Mouse (Mus musculus) cerebellum, postnatal 4 days (tissue): ENCODE measurements around the gene Barx2.
A peak's percentile ranks its signal among the peaks of the same experiment; 100 is the strongest.
"Not testable (repeated sequence)": the region's sequence is repeated elsewhere in the genome, so short reads cannot be mapped to it uniquely, and the experiment has no call there.

Source experiments
- DNase-seq, 2 experiments: peaks; one replicate each; pipeline ENCODE4 v3.0.0; 2022; ENCODE audit warnings: low spot score in 2 of 2, mixed read lengths in 1 of 2

Barx2 gene

DNA sequence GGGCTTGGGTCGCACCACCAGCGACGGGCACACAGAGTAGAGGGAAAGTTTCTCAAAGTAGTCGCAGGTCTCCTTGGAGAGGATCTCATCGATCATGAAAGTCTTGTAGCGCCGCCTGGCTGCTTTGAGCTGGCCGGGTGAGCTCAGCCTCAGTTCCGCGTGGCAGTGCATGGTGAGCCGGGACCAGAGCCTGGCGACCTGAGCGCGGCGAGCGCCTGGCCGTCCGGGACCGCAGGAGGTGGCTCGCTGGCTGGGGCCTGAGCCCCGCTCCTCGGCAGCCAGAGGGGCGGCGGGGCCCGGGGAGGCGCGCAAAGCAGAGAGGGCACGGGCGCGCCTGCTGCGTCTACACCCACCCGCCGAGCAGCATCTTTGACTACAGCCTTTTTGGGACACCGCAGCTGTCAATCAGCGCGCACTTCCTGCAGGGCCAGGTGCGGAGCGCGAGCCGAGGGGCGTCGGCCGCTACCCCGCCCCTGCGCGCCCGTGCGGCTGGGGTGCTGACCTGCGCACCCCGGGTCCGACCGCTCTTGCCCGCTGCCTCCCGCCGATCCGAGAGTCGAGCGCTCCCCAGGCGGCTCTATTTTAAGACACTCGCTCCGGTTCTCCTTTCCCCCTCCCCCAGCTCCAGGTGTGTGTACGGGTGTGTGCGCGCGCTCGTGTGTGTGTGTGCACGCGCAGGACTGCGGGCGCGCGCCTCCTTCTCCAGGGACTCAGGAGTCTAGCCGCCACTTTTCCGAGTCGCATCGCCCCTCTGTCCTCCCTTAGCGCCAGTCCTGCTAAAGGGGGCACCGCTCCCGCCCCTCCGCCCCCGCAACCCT, at the start of gene Barx2:
Gene Barx2, minus strand, starts transcription at position 542 of the 818 bp plus-strand sequence.
- DNase-seq, result peak; percentile 37 to 57

DNA sequence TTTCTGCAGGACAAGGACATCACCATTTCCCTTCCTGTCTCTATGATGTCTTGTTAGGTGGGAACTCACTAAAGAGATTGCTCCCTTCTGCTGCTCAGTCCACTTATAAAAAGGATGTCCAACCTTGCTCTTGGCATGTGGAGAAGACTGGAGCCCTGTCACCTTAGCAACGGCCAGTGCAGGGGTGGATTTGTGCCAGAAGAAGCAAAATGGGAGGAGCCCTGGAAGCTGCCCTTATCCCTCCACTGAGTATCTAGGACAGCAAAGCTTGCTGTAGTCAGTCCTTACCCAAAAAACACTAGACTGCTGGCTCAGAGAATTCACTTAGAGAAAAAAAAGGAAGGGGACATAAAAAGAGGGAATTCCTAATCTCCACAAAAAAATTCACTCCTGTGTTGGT, 49.0 kb upstream of the Barx2 start:
- DNase-seq, result peak in 1 of 2 experiments; percentile 39

GRCm38 (mm10) chr9:31960488-31960887, 47.2 kb upstream of the Barx2 start:
- no peak for DNase-seq

DNA sequence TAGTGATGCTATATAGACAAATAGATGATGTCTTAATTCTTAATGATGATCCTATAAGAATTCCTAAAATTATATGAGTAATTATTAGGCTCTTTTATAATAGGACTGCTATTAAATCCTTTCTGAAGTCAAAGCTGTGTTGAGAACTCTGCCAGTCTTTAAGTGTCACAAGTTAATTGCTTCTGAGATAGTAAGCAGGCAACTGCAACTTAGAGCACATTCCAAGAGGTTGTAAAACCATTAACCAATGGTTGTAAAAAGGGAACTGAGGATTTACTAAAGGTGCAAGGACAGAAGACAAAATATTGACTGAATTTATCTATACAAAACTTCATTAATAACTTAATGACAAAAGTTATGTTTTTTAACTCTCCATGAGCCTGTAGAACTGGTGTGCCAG, 44.9 kb upstream of the Barx2 start:
- no peak for DNase-seq

DNA sequence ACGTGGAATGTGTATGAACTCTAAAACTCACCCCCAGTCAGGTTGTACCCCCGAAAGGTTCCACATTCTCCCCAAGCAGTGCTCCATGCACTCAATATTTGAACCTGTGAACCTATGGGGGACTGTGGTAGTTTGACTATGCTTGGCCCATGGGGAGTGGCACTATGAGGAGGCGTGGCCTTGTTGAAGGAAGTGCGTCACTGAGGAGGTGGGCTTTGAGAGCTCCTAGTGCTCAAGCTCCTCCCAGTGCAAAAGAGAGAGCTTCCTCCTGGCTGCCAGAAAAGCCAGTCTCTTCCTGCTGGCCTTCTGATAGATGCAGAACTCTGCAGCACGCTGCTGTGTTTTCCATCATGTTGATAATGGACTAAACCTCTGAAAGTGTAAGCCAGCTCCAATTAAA, 37.2 kb upstream of the Barx2 start:
- DNase-seq, result no peak

DNA sequence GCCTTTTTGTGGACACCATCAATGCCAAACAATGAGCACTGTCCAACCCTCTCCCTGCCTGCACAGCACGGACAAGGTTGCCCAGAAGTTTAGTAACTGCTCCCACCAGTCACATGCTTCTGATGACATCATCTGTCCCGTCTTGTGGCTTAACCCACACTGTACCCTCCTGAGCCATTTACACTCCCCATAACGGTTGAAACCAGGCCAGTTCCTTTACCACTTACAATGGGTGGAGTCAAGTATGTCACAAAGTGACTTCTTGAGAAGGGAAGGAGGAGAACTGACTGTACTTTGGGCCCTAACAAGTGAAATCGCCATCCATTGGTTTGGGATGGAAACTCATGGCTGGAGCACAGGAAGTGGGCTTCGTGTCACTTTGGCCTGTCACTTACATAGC, 35.8 kb upstream of the Barx2 start:
- no peak for DNase-seq

- peak in 1 of 2 experiments; percentile 25 for DNase-seq
Observed at GRCm38 (mm10) chr9:31947051-31947450, 33.8 kb upstream of the Barx2 start.

- DNase-seq, result no peak
Observed at GRCm38 (mm10) chr9:31942334-31942733, 29.1 kb upstream of the Barx2 start.

GRCm38 (mm10) chr9:31936486-31936885, 23.2 kb upstream of the Barx2 start:
- not testable (repeated sequence) for DNase-seq

GRCm38 (mm10) chr9:31931691-31932090, 18.4 kb upstream of the Barx2 start:
- no peak for DNase-seq

GRCm38 (mm10) chr9:31931255-31931654, 18.0 kb upstream of the Barx2 start:
- DNase-seq, result no peak

DNA sequence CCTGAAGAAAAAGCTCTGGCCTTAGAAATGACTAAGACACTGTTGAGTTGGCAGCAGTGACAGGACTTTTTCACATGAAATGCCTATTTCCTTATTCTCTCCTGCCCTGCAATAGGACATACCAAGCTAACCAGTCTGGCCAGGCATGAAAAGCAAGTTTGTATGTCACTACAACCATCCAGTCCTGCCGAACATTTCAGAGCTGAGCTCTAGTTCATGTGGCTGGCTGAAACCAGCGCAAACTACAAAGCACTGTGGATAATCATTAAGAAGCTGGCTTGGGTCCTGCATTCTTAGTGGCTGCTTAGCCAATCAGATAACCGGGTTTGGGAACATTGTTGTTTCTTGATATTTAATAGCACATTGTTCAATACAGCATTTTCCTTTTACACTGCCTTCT, 13.5 kb upstream of the Barx2 start:
- DNase-seq, result no peak

- DNase-seq, result peak; percentile 85 to 91
Observed at GRCm38 (mm10) chr9:31925830-31926624, 12.8 kb upstream of the Barx2 start.

DNA sequence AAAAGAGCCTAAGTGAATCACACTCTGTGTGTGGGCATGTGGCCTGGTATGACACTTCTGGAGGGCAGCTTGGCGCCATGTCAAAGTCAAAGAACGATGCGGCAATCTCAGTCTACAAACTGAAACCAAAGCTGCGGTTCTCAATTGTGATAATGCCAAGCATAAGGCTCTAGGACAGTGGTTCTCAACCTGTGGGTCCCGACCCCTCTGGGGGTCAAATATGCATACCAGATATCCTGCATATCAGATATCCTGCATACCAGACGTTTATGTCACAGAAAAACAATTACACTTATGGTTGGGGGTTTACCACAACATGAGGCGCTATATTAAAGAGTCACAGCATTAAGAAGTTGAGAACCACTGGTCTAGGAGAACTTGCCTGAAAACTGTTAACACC, 10.3 kb upstream of the Barx2 start:
- DNase-seq, result no peak

GRCm38 (mm10) chr9:31919802-31920201, 6.5 kb upstream of the Barx2 start:
- DNase-seq, result no peak

GRCm38 (mm10) chr9:31916421-31916820, 3.2 kb upstream of the Barx2 start:
- DNase-seq, result no peak

GRCm38 (mm10) chr9:31914871-31915270, 1.6 kb upstream of the Barx2 start:
- no peak for DNase-seq

- DNase-seq, result no peak
Observed at GRCm38 (mm10) chr9:31913739-31914591, 703 bp upstream of the Barx2 start.

DNA sequence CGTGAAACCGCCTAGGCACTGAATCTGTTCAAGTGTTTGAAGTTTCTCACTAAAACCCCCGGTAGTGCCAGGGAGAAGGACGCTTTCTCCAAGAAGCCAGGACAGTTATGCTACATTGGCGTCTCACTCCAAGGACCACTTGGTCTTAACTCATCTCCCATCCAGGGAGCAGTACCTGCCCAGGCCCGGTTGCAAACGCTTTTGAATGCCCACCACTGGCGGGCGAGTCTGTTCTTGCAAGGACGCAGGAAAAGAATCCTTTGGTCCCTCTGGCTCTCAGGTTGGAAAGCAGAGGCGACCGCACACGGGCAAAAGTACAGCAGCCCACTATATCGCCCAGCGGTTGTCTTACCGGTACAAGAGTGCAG, 725 bp downstream of the Barx2 start:
- DNase-seq, result no peak

DNA sequence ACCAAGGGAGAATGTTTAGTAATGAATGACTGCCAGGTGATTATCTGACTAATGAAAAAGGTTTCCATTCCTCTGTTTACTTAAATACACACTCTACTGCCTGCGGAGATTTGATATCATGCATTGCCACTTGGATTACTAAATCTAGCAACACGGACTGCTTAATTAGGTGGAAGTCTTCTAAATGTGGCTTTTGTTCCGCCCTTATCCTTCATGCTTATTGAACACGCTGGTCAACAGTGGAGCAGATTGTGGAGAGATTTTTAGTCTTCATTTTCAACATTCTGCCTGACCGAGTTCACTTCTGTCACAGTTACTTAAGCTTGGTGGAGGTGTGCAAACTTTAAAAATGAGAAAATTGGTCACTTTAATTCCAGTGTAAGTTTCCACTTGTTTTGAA, 3.0 kb downstream of the Barx2 start:
- no peak for DNase-seq

DNA sequence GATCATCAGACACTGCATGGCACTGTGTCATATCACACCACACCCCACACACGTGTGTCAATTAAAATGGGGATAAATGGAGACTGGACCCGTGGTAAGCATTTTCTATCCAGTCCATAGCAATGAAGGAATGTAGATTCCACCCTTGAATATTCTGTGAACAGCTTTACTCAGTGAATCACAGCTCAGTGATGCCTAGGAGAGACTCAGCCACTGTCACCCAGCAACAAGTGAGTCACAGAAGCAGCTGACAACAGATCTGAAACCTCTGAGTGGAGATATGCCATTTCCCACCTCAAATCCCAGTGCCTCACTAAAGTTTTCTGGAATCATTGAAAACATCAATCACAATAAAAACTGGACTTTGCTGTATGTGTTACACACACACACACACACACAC, 11.5 kb downstream of the Barx2 start:
- no peak for DNase-seq

- no peak for DNase-seq
Observed at GRCm38 (mm10) chr9:31894775-31895320, 18.4 kb downstream of the Barx2 start.
